Mouse (Mus musculus) liver, adult 10 weeks (tissue): Measurements from ENCODE around the gene Olfr1097. TPM values are rescaled to one million over a fixed set of nuclear protein-coding genes. Genes with fewer than 3 reads are reported as not detected.

ENCODE experiments used
- polyA plus RNA-seq: library from polyadenylated mRNA; stranded (reverse); fragments of 350-450 nt; fragmentation: Illumina TruSeq; extraction: RNeasy Lipid Tissue Mini Kit (QIAGEN cat#74804); gene quantifications from one replicate; pipeline ENCODE4 v1.2.3, GENCODE M21; 2014; ENCODE audit warnings: low read depth, low replicate concordance

Gene Olfr1097
- not detected for polyA plus RNA-seq

GRCm38 (mm10) chr2:86892116-86892515 lies at the start of gene Olfr1097:
Gene Olfr1097 (minus strand): TSS chr2:86892216.

GRCm38 (mm10) chr2:86924445-86924844 lies 32.4 kb upstream of the Olfr1097 start, which contains the start of gene Olfr1098:
Gene Olfr1098 (minus strand): TSS chr2:86924545.

GRCm38 (mm10) chr2:86874702-86875101 lies 17.3 kb downstream of the Olfr1097 start, which contains the start of gene Gm13723:
Gene Gm13723 (minus strand): TSS chr2:86874802.

GRCm38 (mm10) chr2:86851596-86851995 lies 40.4 kb downstream of the Olfr1097 start, which contains the start of gene Olfr1095:
Gene Olfr1095 (minus strand): TSS chr2:86851696.

Other genes starting within 250 kb of the Olfr1097 start
- not detected for gene Olfr1085, start 230.2 kb downstream of the Olfr1097 start, polyA plus RNA-seq
- gene Olfr1086, start 212.1 kb downstream of the Olfr1097 start, polyA plus RNA-seq: not detected
- not detected for gene Olfr1087, start 193.8 kb downstream of the Olfr1097 start, polyA plus RNA-seq
- not detected for gene Olfr1089, start 158.5 kb downstream of the Olfr1097 start, polyA plus RNA-seq
- not detected for gene Olfr1090, start 133.2 kb downstream of the Olfr1097 start, polyA plus RNA-seq
- not detected for gene Olfr1093, start 109.7 kb downstream of the Olfr1097 start, polyA plus RNA-seq
- not detected for gene Olfr141, start 82.2 kb downstream of the Olfr1097 start, polyA plus RNA-seq
- gene Olfr1094, start 67.6 kb downstream of the Olfr1097 start, polyA plus RNA-seq: not detected
- gene Olfr1095, start 40.5 kb downstream of the Olfr1097 start, polyA plus RNA-seq: not detected
- gene Gm13723, start 17.4 kb downstream of the Olfr1097 start, polyA plus RNA-seq: not detected
- gene Olfr1098, start 32.3 kb upstream of the Olfr1097 start, polyA plus RNA-seq: not detected
- not detected for gene Olfr1099, start 68.5 kb upstream of the Olfr1097 start, polyA plus RNA-seq
- gene Olfr1100, start 87.7 kb upstream of the Olfr1097 start, polyA plus RNA-seq: not detected
- gene Olfr1101, start 99.0 kb upstream of the Olfr1097 start, polyA plus RNA-seq: not detected
- gene Olfr1102, start 106.2 kb upstream of the Olfr1097 start, polyA plus RNA-seq: not detected
- not detected for gene Olfr1104, start 134.9 kb upstream of the Olfr1097 start, polyA plus RNA-seq
- not detected for gene Olfr1105, start 144.3 kb upstream of the Olfr1097 start, polyA plus RNA-seq
- not detected for gene Olfr1106, start 160.1 kb upstream of the Olfr1097 start, polyA plus RNA-seq
- not detected for gene Olfr1107, start 183.6 kb upstream of the Olfr1097 start, polyA plus RNA-seq
- gene Olfr1109, start 203.8 kb upstream of the Olfr1097 start, polyA plus RNA-seq: not detected
- gene Olfr259, start 222.4 kb upstream of the Olfr1097 start, polyA plus RNA-seq: not detected
- gene Olfr1110, start 248.1 kb upstream of the Olfr1097 start, polyA plus RNA-seq: not detected